Comparison of ENCODE assay signal across 12 mouse cellular contexts in the genomic region with DNA sequence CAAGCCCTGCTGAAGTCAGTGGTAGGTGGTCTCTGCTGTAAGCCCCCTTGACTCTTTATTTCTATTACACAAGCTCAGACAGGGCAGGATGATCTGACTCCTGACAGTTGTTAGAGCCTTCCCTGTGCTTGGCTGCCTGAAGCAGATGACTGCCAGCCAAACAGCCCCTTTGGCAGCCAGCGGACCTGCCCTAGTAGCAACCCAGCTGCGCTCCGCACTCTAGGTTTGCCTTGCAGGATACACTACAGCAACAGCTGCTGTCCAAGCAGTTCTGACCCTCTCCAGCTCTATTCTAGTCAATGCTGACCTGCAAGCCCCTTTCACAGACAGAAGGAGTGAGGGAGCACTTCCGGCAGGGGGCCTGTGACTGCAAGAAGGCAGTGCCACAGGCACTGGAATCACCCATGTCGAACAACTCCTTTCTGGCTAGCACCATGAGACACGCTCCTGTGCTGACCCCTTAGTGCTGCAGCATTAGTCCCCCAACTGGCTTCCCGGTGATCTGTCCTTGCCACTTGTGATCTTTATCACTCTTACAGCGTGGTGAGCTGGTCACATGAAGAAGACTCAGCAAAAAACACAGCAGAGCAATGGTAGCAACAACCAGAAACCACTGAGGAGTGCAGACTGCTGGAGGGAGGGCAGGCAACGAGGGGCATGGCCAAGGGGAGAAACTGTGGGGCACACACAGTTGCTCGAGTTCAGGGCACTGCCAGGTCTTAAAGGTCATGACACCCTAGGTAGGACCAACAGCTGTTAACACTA. TPM values are rescaled to one million over a fixed set of nuclear protein-coding genes. Genes with fewer than 3 reads are reported as not detected.
DNase-seq lines count a peak whose midpoint lies in the region; ATAC-seq and TF ChIP-seq lines count a peak whose summit lies in the region.
"Had no signal": no experiment of that assay in that cellular context is flagged by ENCODE, and none has a peak within 500 bp of the region (broad histone marks: within the 10 kb centered on the region; RNA-seq: fewer than 3 reads in every experiment).

No protein-coding gene starts in this region.

- no peak overlapping the region for H3K4me2 ChIP-seq in heart, embryonic 15.5 days
- no peak overlapping the region for H3K4me2 ChIP-seq in heart, embryonic 11.5 days
- no peak overlapping the region for H3K4me2 ChIP-seq in liver, embryonic 12.5 days

- 59% methylated on average over 10 of the region's 10 CpGs for WGBS in heart, embryonic 15.5 days
- 58% methylated on average over 10 of the region's 10 CpGs for WGBS in heart, embryonic 11.5 days (ENCODE audit: insufficient replicate concordance)
- WGBS in thymus, adult 2 months: 59% methylated on average over 10 of the region's 10 CpGs
- WGBS in liver, embryonic 12.5 days (ENCODE audit: insufficient replicate concordance): 42% methylated on average over 10 of the region's 10 CpGs

- no peak for ATAC-seq in heart, embryonic 15.5 days (replicated peaks; ENCODE audit: insufficient number of reproducible peaks, insufficient read depth, low FRiP score, low read depth)
- no peak for ATAC-seq in heart, embryonic 11.5 days (replicated peaks; ENCODE audit: insufficient number of reproducible peaks, low FRiP score, low TSS enrichment)
- ATAC-seq in liver, embryonic 12.5 days: peak; percentile 32
- ATAC-seq: intestine, postnatal 0 days had no signal

- H3K36me3 ChIP-seq in heart, embryonic 15.5 days: no peaks in the 10 kb centered on the region
- H3K36me3 ChIP-seq in heart, embryonic 11.5 days (ENCODE audit: control insufficient read depth, insufficient read depth, low read length): no peaks in the 10 kb centered on the region
- no peaks in the 10 kb centered on the region for H3K36me3 ChIP-seq in thymus, adult 2 months (ENCODE audit: control insufficient read depth, insufficient read depth, low read length)
- H3K36me3 ChIP-seq in liver, embryonic 12.5 days: no peaks in the 10 kb centered on the region

- DNase-seq in thymus, adult 2 months: no peak
- DNase-seq in thymus, adult 18-20 months: no peak
- DNase-seq in layer of hippocampus, adult 9-11 months: no peak
- DNase-seq in embryo, embryonic 10 days (ENCODE audit: low spot score): no peak
- no peak for DNase-seq in layer of hippocampus, postnatal 25 days (ENCODE audit: extremely low spot score in 1 of 2, low spot score in 1 of 2)
- DNase-seq: adrenal gland, postnatal 10 days; cerebellum, postnatal 14 days had no signal

- no peaks in the 10 kb centered on the region for H3K9me3 ChIP-seq in heart, embryonic 15.5 days (replicated peaks)
- H3K9me3 ChIP-seq in heart, embryonic 11.5 days (replicated peaks; ENCODE audit: control insufficient read depth, low read length): no peaks in the 10 kb centered on the region
- H3K9me3 ChIP-seq in liver, embryonic 12.5 days (replicated peaks): no peaks in the 10 kb centered on the region

- H3K27ac ChIP-seq in heart, embryonic 15.5 days: peak overlapping the region; percentile 15; the same call in 1 of the 2 replicates
- no peak overlapping the region for H3K27ac ChIP-seq in heart, embryonic 11.5 days (ENCODE audit: low read depth, low read length)
- H3K27ac ChIP-seq in thymus, adult 2 months (ENCODE audit: control insufficient read depth, insufficient read depth, low read length): peak overlapping the region; percentile 13; the same call in 1 of the 2 replicates
- H3K27ac ChIP-seq in liver, embryonic 12.5 days: no peak overlapping the region
- H3K27ac ChIP-seq: left cerebral cortex, adult 2 months had no signal

- TF ChIP-seq POLR2A in thymus, adult 2 months (IDR thresholded peaks at IDR 0.05; ENCODE audit: control insufficient read depth, extremely low read depth, insufficient read depth, low read length, poor library complexity): no peak

- no peaks in the 10 kb centered on the region for H3K27me3 ChIP-seq in heart, embryonic 15.5 days
- no peaks in the 10 kb centered on the region for H3K27me3 ChIP-seq in heart, embryonic 11.5 days (ENCODE audit: control insufficient read depth, insufficient read depth, low read length)
- H3K27me3 ChIP-seq in thymus, adult 2 months (ENCODE audit: control insufficient read depth, insufficient read depth, low read length): no peaks in the 10 kb centered on the region
- H3K27me3 ChIP-seq in liver, embryonic 12.5 days (replicated peaks): no peaks in the 10 kb centered on the region

- TF ChIP-seq CTCF in thymus, adult 2 months (IDR thresholded peaks at IDR 0.05; ENCODE audit: borderline replicate concordance, control insufficient read depth, extremely low read depth, insufficient read depth, low read length, poor library complexity): no peak

- peaks cover 22% of the 10 kb centered on the region for H3K4me1 ChIP-seq in heart, embryonic 15.5 days (replicated peaks)
- peaks cover 6% of the 10 kb centered on the region; the same call in 1 of the 2 replicates for H3K4me1 ChIP-seq in heart, embryonic 11.5 days (ENCODE audit: control insufficient read depth, insufficient read depth, low read length)
- H3K4me1 ChIP-seq in thymus, adult 2 months (replicated peaks; ENCODE audit: control insufficient read depth, insufficient read depth, low read length): peaks cover 29% of the 10 kb centered on the region
- peaks cover 52% of the 10 kb centered on the region for H3K4me1 ChIP-seq in liver, embryonic 12.5 days

- H3K4me3 ChIP-seq in heart, embryonic 15.5 days: no peak overlapping the region
- no peak overlapping the region for H3K4me3 ChIP-seq in heart, embryonic 11.5 days (ENCODE audit: low read depth, low read length)
- H3K4me3 ChIP-seq in thymus, adult 2 months (ENCODE audit: control insufficient read depth, insufficient read depth, low read length): no peak overlapping the region
- no peak overlapping the region for H3K4me3 ChIP-seq in liver, embryonic 12.5 days
- H3K4me3 ChIP-seq: left cerebral cortex, adult 2 months had no signal

- H3K9ac ChIP-seq in heart, embryonic 15.5 days: no peak overlapping the region
- H3K9ac ChIP-seq in heart, embryonic 11.5 days (ENCODE audit: low read depth, low read length): no peak overlapping the region
- peak overlapping the region; percentile 33 for H3K9ac ChIP-seq in liver, embryonic 12.5 days

RNA-seq across cellular contexts. Expression of a gene that starts 8.1 kb away (rescaled TPM):
- 52.4 and 54.1 TPM in 2 replicates for polyA plus RNA-seq in heart, embryonic 15.5 days (2015; fragmentation: Nextera tagmentation; extraction: Ambion mirVana)
- polyA plus RNA-seq in heart, embryonic 11.5 days (2014; fragmentation: Nextera tagmentation; extraction: Ambion mirVana): 42.6 and 44.1 TPM in 2 replicates
- 25.2 and 28.9 TPM in 2 replicates for polyA plus RNA-seq in thymus, adult 2 months (2012; rRNA removed)
- 25.6 and 26.8 TPM in 2 replicates for polyA plus RNA-seq in liver, embryonic 12.5 days (2016; fragmentation: Nextera tagmentation; extraction: Ambion mirVana)
- total RNA-seq in layer of hippocampus, postnatal 25 days (2021): 10 to 100 TPM; 64.5 to 69.2 TPM

Comparison
In these comparisons a context has a peak if more than half of its experiments do, and no peak if none do; other contexts are left out.
1. H3K27ac ChIP-seq: peak in heart, embryonic 15.5 days (single experiment) and thymus, adult 2 months (single experiment); none in heart, embryonic 11.5 days (single experiment) and liver, embryonic 12.5 days (single experiment).